20 mouse cellular contexts compared by ENCODE assay signal in genomic region chr1:58917566-58917965, GRCm38 (mm10).
"Had no signal": no experiment of that assay in that cellular context is flagged by ENCODE, and none has a peak within 500 bp of the region (broad histone marks: within the 10 kb centered on the region; RNA-seq: fewer than 3 reads in every experiment).

No protein-coding gene starts in this region.

- H3K9ac ChIP-seq: liver, embryonic 13.5 days; neural tube, embryonic 12.5 days; neural tube, embryonic 15.5 days had no signal

- H3K4me2 ChIP-seq: liver, embryonic 13.5 days; midbrain, embryonic 11.5 days; neural tube, embryonic 12.5 days; neural tube, embryonic 15.5 days had no signal

- H3K27me3 ChIP-seq: liver, embryonic 13.5 days; neural tube, embryonic 12.5 days; neural tube, embryonic 15.5 days had no signal

- ATAC-seq: inflammation-experienced regulatory T-cells, adult 6 months; intestine, embryonic 16.5 days had no signal

- H3K9me3 ChIP-seq: liver, embryonic 13.5 days; neural tube, embryonic 12.5 days; neural tube, embryonic 15.5 days had no signal

- H3K4me3 ChIP-seq: layer of hippocampus, adult 2 months; left cerebral cortex, adult 2 months; liver, embryonic 13.5 days; neural tube, embryonic 12.5 days; neural tube, embryonic 15.5 days had no signal

- DNase-seq: layer of hippocampus, adult 9-11 months; liver, embryonic 13.5 days; lung, adult 2 months; lung, postnatal 14 days; lung, postnatal 4 days; midbrain, embryonic 14.5 days; right cerebral cortex, adult 18-20 months; right cerebral cortex, postnatal 14 days; right cerebral cortex, postnatal 4 days; thymus, adult 2 months; thymus, postnatal 14 days; thymus, postnatal 4 days had no signal

- H3K27ac ChIP-seq: layer of hippocampus, adult 2 months; left cerebral cortex, adult 2 months; liver, embryonic 13.5 days; neural tube, embryonic 12.5 days; neural tube, embryonic 15.5 days; stomach, postnatal 0 days had no signal

- H3K4me1 ChIP-seq: liver, embryonic 13.5 days; neural tube, embryonic 12.5 days; neural tube, embryonic 15.5 days had no signal
